Mouse (Mus musculus): Measurements from ENCODE around the gene Rad21l.

DNA sequence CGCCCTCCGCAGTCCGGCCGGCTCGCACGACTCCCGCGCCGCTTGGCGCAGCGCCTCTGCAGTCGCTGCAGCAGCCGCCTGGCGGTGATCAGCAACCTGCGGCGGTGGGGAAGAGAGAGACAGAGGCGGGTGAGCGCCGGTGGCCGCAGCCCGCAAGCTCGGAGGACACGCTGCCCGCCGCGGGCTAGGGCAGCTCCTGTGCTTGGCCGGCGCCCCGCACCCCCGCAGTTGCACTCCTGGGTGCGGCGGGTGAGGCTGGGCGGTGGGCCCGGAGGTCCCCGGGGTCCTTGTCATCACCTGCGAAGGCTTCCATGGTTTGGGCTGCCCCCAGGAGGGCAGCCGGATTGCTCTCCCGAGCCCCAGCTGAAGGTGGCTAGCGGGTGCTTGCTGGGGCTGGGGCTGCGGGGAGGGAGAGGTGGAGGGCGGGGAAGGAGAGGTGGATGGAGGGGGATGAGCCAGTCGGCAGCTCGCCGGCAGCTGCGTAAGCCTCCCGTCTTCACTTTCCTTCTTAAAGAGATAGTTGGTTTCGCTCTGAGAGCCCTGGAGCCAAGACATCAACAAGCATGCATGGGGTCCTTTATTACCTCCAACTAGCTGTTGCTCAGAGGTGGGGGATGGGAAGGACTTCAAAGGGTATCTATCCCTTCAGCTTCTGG is 36.0 kb downstream of the Rad21l start, which contains the start of gene Snph:
- TF ChIP-seq CTCF (IDR thresholded peaks at IDR 0.05; ENCODE audit: low read depth): peak; percentile 42
- TF ChIP-seq EP300 (IDR thresholded peaks at IDR 0.05; ENCODE audit: low read depth): no peak
